In the genomic region with DNA sequence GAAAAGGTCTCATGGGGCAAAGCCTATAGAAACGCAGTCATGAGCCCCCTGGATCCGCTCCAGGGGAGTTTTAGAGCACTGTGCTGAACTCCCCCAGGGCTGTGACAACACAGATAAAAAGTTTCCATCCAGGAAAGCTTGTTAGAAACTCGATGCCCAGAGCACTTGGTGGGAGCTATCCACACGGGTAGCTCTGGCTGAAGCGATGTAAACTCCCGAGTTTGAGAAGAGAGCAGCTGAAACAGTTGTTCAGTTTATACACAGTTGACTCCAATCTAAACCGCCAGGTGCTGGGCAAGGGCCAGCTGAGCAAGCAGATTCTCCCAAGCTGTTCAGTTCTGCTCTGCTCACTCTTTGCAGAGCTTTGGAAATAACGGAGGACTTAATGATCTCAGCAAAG, we compare ENCODE assay signal across 9 mouse cellular contexts. TPM values are rescaled to one million over a fixed set of nuclear protein-coding genes. Genes with fewer than 3 reads are reported as not detected.
A peak's percentile ranks its signal among the peaks of the same experiment; 100 is the strongest.
DNase-seq lines count a peak whose midpoint lies in the region; ATAC-seq lines count a peak whose summit lies in the region.
"Had no signal": no experiment of that assay in that cellular context is flagged by ENCODE, and none has a peak within 500 bp of the region (broad histone marks: within the 10 kb centered on the region; RNA-seq: fewer than 3 reads in every experiment).

No protein-coding gene starts in this region.

- no peaks in the 10 kb centered on the region for H3K27me3 ChIP-seq in limb, embryonic 12.5 days
- H3K27me3 ChIP-seq in limb, embryonic 10.5 days (ENCODE audit: low read depth, poor library complexity, severe bottlenecking) = no peaks in the 10 kb centered on the region

- H3K27ac ChIP-seq in limb, embryonic 12.5 days = 0 out of 2 replicates have a peak overlapping the region, but pooled peaks have one; percentile 25
- no peak overlapping the region for H3K27ac ChIP-seq in limb, embryonic 10.5 days
- H3K27ac ChIP-seq: macrophage had no signal

- WGBS in limb, embryonic 12.5 days = 39% methylated on average over 8 of the region's 8 CpGs
- WGBS in limb, embryonic 10.5 days = 59% methylated on average over 8 of the region's 8 CpGs

- ATAC-seq in limb, embryonic 12.5 days (ENCODE audit: insufficient number of reproducible peaks, insufficient read depth, low FRiP score, low TSS enrichment, low read depth) = no peak

- no peak for DNase-seq in limb, embryonic 10.5 days (ENCODE audit: low spot score)
- DNase-seq in cerebellum, postnatal 14 days = peak; percentile 66 to 69
- peak; percentile 54 for DNase-seq in heart, postnatal 4 days
- peak; percentile 67 to 68 for DNase-seq in layer of hippocampus, postnatal 25 days (ENCODE audit: extremely low spot score in 1 of 2, low spot score in 1 of 2)
- DNase-seq in urinary bladder, adult 18-20 months (ENCODE audit: low spot score in 2 of 2) = no peak
- no peak for DNase-seq in frontal cortex, postnatal 25 days (ENCODE audit: low spot score in 2 of 2)
- DNase-seq in retina, postnatal 1 day = no peak

- no peak overlapping the region for H3K4me2 ChIP-seq in limb, embryonic 12.5 days

- H3K9me3 ChIP-seq in limb, embryonic 12.5 days = no peaks in the 10 kb centered on the region
- no peaks in the 10 kb centered on the region for H3K9me3 ChIP-seq in limb, embryonic 10.5 days (replicated peaks)

- H3K4me1 ChIP-seq in limb, embryonic 12.5 days (replicated peaks) = peaks cover 31% of the 10 kb centered on the region
- H3K4me1 ChIP-seq in limb, embryonic 10.5 days = peaks cover 17% of the 10 kb centered on the region

- H3K36me3 ChIP-seq in limb, embryonic 12.5 days = no peaks in the 10 kb centered on the region
- no peaks in the 10 kb centered on the region for H3K36me3 ChIP-seq in limb, embryonic 10.5 days

- no peak overlapping the region for H3K4me3 ChIP-seq in limb, embryonic 12.5 days (replicated peaks)
- no peak overlapping the region for H3K4me3 ChIP-seq in limb, embryonic 10.5 days

- H3K9ac ChIP-seq in limb, embryonic 12.5 days (replicated peaks) = no peak overlapping the region

RNA-seq across cellular contexts. Expression of a gene that starts 37.2 kb away (rescaled TPM):
- polyA plus RNA-seq in limb, embryonic 12.5 days (2016; fragmentation: Nextera tagmentation; extraction: Ambion mirVana) = 65.4 and 70.6 TPM in 2 replicates
- polyA plus RNA-seq in limb, embryonic 10.5 days (2016; fragmentation: Nextera tagmentation; extraction: Ambion mirVana) = 40.5 and 57.5 TPM in 2 replicates
- 10 to 100 TPM; 40.6 to 40.9 TPM for total RNA-seq in heart, postnatal 4 days (2021)
- 100 to 1,000 TPM; 138 to 162 TPM for total RNA-seq in layer of hippocampus, postnatal 25 days (2021)

Comparison
In these comparisons a context has a peak if more than half of its experiments do, and no peak if none do; other contexts are left out.
1. DNase-seq: peak in cerebellum, postnatal 14 days (2 of 2), heart, postnatal 4 days (single experiment) and layer of hippocampus, postnatal 25 days (2 of 2); none in limb, embryonic 10.5 days (single experiment), urinary bladder, adult 18-20 months (0 of 2), frontal cortex, postnatal 25 days (0 of 2) and retina, postnatal 1 day (single experiment).